Mouse (Mus musculus) left cerebral cortex, adult 9 months (tissue): ENCODE results near the gene Dcp1a.
A peak's percentile ranks its signal among the peaks of the same experiment; 100 is the strongest.

ENCODE experiments used
- DNase-seq, 2 experiments: peaks; one replicate each; pipeline ENCODE4 v3.0.0; 2022; ENCODE audit warnings: low spot score in 2 of 2

Gene Dcp1a

GRCm38 (mm10) chr14:30559321-30559850, 80.1 kb downstream of the Dcp1a start:
- DNase-seq: no peak

DNA sequence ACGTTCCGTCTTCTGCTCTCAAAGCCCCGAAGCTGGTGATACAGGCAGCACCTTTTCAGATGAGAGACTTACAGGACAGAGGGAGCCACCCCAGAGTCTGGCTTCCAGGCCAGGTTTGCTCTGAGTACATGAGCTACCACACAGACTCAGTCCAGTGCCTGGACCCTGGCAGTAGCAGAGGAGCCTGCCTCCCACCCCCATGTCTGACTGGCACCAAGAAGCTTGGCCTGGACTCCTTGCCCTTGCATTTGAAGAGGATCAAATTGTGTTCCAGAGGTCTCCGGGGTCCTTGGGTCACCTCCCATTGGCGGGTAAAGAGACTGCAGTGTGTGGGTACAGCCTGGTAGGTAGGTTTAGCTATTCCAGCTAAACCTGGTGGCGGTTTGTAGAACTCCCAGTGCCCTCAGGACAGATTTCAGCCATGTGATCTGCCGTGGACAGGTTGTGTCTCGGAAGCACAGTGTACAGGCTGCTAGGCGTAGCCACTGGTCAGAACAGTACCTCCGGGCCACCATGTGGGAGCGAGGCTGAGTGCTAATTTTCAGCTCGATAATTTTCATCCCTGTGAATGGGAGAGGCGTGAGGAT, 81.6 kb downstream of the Dcp1a start:
- no peak for DNase-seq

DNA sequence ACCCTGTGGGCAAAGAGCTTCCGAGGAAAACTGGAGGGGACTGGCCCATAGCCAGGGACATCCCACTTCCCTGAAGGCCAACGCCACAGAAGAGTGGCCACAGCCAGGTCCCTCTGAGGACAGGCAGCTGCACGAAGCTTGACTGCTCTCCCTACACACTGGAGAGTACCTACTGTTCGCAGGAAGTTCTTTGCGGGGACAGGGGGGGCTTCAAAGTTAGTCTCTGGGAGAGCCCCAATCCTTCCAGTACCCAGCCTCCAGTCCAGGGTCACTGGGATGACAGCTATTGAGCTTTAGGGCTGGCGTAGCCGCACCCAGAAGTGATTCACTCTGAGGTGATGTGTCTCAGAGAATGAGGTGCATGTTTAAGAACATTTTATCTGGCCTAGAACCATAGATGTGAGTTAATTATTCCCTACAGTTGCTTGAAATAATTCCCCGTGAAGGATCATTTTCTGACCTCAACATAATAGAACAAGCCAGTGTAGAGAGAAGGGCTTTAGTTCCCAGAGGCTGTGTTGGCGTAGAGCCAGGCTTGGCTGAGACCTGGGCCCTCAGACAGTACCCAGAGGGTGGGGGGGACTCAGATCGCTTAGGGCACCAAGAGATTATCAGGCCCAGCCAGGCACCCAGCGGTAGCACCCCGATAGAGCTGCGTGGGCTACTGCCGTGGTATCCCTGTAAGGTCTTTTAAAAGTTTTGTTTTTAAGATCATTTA, 82.3 kb downstream of the Dcp1a start:
- DNase-seq: no peak

DNA sequence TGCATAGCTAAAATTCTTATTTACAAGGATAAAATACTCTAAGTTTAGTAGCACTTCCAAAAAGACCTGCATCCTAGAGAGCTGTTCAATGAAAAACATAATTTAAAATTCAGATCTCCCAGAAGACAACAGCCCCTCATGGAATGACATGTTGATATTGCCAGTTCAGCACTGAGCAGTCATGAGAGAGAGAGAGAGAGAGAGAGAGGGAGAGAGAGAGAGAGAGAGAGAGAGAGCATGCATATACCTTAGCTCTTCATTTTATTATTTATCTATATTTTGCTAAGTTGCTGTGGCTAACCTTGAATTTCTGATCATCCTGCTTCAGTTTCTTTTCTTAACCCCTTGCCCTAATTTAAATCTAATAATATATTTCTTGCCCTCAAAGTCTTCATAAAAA, 83.0 kb downstream of the Dcp1a start:
- no peak for DNase-seq

DNA sequence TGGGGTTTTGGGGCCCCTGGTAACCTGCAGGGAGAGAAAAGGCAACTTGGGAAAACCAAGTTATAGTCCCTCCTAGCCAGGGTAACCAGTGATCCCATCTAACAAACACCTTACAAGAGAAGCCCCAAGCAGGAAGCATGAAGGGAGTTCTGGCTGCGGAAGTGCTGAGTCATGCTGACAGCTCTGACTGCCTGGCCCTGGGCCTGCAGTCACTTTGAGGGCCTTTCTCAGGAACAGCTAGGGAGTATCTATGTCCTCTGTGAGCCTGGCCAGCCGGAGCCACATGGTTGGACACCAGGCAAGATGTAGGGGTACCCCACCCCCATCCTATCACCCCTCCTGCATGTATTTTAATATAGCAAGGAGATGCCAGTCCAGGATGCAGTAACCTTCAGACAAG, 85.1 kb downstream of the Dcp1a start:
- DNase-seq: peak in 1 of 2 experiments; percentile 56

GRCm38 (mm10) chr14:30566317-30566716, 87.0 kb downstream of the Dcp1a start:
- no peak for DNase-seq

DNA sequence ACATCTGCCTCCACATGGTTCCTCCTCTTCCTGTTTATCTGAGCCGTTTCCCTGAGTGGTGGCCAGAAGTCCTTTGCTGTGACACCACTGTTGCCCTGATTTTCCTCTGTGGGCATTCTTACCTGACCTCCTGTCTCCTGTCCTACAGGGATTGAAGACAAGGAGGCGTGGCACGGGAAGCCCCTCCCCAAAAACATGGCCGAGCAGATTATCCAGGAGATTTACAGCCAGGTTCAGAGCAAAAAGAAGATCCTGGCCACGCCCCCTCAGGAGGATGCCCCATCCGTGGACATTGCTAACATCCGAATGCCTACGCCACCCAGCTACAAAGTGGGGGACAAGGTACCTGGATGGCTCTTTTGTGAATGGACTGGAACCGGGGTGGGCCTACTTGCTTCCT, 88.7 kb downstream of the Dcp1a start:
- no peak for DNase-seq

- DNase-seq: no peak
These were observed 91.0 kb downstream of the Dcp1a start for GRCm38 (mm10) chr14:30570303-30570702.

GRCm38 (mm10) chr14:30572253-30572652, 92.9 kb downstream of the Dcp1a start:
- DNase-seq: no peak

DNA sequence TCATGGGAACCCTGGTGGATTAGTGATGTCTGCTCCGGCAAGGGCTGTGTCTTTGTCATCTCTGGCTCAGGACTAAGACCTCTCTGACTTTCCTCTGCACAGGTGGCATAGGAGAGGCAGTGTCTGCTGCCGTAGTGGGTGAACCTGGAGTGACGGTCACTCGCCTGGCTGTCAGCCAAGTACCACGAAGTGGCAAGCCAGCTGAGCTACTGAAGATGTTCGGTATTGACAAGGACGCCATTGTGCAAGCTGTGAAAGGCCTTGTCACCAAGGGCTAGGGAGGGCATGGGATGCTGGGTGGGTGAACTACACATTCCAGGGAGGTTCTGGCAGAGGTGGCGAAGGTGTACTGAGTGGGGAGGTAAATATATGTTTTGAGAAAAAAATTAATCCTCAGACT, 93.9 kb downstream of the Dcp1a start:
- DNase-seq: no peak

DNA sequence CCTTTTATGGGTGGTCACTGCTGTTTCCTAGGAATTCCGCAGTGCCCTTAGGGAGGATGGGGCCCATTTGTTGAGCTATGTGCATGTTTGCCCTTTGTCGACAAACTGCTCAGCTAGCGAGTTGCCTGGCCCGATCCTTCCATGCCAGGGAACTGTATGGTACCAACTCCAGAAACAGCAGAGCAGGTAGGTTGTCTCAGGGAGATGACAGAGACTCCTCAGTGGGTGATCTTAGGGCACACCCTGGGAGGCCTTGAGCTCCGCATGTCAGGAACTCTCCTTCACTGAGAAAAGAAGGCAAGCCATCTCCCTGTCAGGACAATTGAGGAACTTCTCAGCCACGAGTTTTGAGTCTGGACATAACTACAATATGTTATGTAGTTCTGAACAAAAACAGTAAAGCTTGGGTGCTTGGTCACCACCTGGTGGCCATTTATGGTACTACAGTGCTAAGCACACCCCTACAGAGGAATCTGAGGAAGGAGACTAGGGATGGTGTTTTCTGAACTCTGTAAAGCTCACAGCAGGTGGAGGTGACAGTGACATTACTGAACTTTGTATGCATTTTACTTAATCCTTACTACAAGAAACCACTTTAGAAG, 94.7 kb downstream of the Dcp1a start:
- peak in 1 of 2 experiments; percentile 88 for DNase-seq

DNA sequence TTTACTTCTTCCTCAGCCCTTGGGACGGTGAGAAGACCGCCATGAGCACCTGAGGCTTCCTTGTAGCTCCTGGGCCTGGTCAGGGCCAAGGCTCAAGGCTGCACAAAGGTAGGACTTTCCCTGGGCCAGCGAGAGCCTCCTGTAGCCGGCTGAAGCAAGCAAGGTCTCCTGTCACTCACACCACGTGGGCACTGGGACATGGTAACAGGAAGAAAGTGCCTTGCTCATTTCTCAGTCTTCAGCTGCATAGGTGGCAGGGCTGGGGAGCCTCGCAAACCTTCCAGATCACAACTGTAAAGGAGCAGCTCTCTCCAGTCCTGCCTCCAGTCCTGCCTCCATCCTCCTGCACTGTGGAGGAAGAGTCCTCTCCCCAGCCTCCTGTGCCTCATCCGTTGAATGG, 96.5 kb downstream of the Dcp1a start:
- DNase-seq: no peak

GRCm38 (mm10) chr14:30576260-30576659, 96.9 kb downstream of the Dcp1a start:
- DNase-seq: no peak
